Mouse (Mus musculus) intestine, embryonic 16.5 days (tissue): ENCODE data around the gene Sspn. TPM values are rescaled to one million over a fixed set of nuclear protein-coding genes. Genes with fewer than 3 reads are reported as not detected.

Experiments
- ATAC-seq: fragments of 200-750 bp; cut with Nextera tagmentation; 2 replicates; pipeline ENCODE4 v1.8.0; 2017; ENCODE audit warnings: moderate TSS enrichment, moderate library complexity
- H3K27ac ChIP-seq: fragments of 300-500 bp; sonication (generic); 2 replicates; pipeline ENCODE4 v1.5.1; 2014; ENCODE audit warnings: mild to moderate bottlenecking, low read length
- H3K27me3 ChIP-seq: fragments of 300-500 bp; sonication (generic); replicated peaks from 2 replicates; pipeline ENCODE4 v1.6.1; 2014; ENCODE audit warnings: low read length, control low read depth, mixed read lengths; ENCODE audit not compliant: control insufficient read depth, insufficient read depth
- H3K36me3 ChIP-seq: fragments of 300-500 bp; sonication (generic); 2 replicates; pipeline ENCODE4 v1.6.1; 2014; ENCODE audit warnings: low read length, control low read depth; ENCODE audit not compliant: control insufficient read depth, insufficient read depth
- H3K4me1 ChIP-seq: fragments of 300-500 bp; sonication (generic); 2 replicates; pipeline ENCODE4 v1.6.1; 2014; ENCODE audit warnings: low read length, control low read depth, mixed read lengths; ENCODE audit not compliant: control insufficient read depth, insufficient read depth
- H3K4me2 ChIP-seq: fragments of 300-500 bp; sonication (generic); 2 replicates; pipeline ENCODE4 v1.6.1; 2014; ENCODE audit warnings: low read depth, low read length, control low read depth
- H3K4me3 ChIP-seq: fragments of 300-500 bp; sonication (generic); 2 replicates; pipeline ENCODE4 v1.5.1; 2014; ENCODE audit warnings: mild to moderate bottlenecking, low read length
- H3K9ac ChIP-seq: fragments of 300-500 bp; sonication (generic); 2 replicates; pipeline ENCODE4 v1.6.1; 2014; ENCODE audit warnings: low read depth, low read length
- H3K9me3 ChIP-seq: fragments of 300-500 bp; sonication (generic); 2 replicates; pipeline ENCODE4 v1.6.1; 2016; ENCODE audit warnings: low read length, control low read depth; ENCODE audit not compliant: control insufficient read depth
- WGBS: fragments of 180-500 bp; shearing (Covaris S2); extraction: QIAGEN DNeasy Blood & Tissue Kit; methylation state at CpG from one replicate; pipeline ENCODE4 v1.1.7; 2014; 5-methylcytosine and 5-hydroxymethylcytosine counted together
- polyA plus RNA-seq: library from polyadenylated mRNA; unstranded; fragments of >200 nt; fragmentation: Nextera tagmentation; extraction: Ambion mirVana; gene quantifications from 2 replicates; pipeline ENCODE4 v1.2.1, GENCODE M21; 2015

The Sspn gene
- polyA plus RNA-seq, 1 experiment from 2014 or later = 6.6 TPM

DNA sequence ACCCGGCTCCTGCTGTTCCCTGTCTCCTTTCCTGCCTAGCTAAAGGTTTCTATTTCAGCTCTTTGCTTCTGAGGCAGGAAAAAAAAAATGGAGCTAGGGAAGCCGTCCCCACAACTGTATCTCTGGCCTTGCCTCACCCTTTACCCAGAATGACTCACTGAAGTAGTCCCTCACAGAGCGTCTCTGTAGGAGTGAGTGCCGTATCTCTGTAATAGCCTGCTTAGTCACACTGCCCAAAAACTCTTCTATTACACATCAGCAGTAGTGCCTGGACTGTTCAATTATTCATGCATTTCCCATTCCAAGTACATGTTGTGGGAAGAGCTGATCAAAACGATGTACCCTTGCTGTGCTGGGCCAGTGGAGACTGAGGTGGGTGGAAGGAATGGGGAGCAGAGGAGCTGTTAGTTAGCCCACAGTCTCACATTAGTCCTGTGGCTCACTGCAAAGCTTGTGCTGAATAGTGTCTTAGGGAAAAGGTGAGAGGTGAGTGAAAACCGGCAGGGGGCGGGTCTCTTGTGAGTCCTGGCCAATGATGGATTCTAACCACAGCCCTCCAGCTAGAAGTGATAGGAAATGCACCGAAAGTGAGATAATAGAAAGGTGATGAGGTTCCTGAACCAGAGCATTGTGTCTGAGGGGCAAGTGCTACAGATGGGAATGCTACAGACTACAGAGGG is 46.5 kb downstream of the Sspn start:
- no peak overlapping the region for H3K4me2 ChIP-seq
- no peaks in the 10 kb centered on the region for H3K36me3 ChIP-seq
- 0 out of 2 replicates have a peak, but pooled peaks cover 4% of the 10 kb centered on the region for H3K4me1 ChIP-seq
- WGBS = 68% methylated on average over 8 of the region's 8 CpGs
- H3K9ac ChIP-seq = no peak overlapping the region
- H3K9me3 ChIP-seq = 0 out of 2 replicates have a peak, but pooled peaks cover 3% of the 10 kb centered on the region
- H3K27ac ChIP-seq = no peak overlapping the region
- no peaks in the 10 kb centered on the region for H3K27me3 ChIP-seq
- H3K4me3 ChIP-seq = no peak overlapping the region
- ATAC-seq = peak; percentile 60; the same call in 1 of the 2 replicates

DNA sequence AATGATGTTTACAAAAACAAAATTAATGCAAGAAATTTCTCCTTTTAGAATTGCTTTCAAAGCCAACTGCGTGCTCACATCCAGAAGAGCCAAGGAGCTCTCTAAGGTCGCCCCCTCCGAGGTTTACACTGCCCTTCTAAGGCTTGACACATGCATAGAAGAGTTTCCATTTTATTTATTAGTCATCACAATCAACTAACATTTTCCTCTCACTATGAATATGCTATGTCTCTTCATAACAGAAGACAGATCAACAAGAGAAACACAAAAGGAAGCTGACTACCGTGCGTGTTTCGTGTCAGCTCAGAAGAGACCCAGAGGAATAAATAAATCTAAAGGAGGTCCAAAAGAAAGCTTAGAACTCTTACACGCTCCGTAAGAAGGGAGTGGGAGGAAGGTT is 49.6 kb downstream of the Sspn start:
- Histone ChIP-seq H3K27me3 (no peaks in the 10 kb centered on the region), H3K4me1 (no peaks in the 10 kb centered on the region), H3K36me3 (no peaks in the 10 kb centered on the region), H3K4me3 (no peak overlapping the region), H3K27ac (no peak overlapping the region), H3K9me3 (0 out of 2 replicates have a peak, but pooled peaks cover 3% of the 10 kb centered on the region), H3K4me2 (no peak overlapping the region), H3K9ac (peak overlapping the region; percentile 24; the same call in 1 of the 2 replicates)
- 77% methylated on average over 8 of the region's 8 CpGs for WGBS
- ATAC-seq = no peak

DNA sequence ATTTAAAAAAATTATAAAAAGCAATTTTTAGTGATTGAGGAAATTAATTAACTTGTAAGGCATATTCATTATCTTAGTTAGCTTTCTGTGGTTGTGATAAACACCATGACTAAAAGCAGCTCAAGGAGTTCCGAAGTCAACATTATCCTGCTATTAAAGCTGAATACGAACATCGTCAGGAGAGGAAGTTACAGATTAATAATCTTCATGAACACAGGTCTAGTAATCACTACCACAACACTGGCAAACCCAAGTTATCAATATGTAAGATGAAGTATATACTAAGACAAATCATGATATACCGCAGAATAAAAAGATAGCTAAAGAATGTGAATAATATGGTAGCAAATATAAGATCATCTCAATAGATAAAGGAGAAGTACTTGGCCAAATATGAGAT is 50.9 kb downstream of the Sspn start:
- ATAC-seq = no peak
- Histone ChIP-seq H3K27ac (no peak overlapping the region), H3K9me3 (0 out of 2 replicates have a peak, but pooled peaks cover 3% of the 10 kb centered on the region), H3K4me3 (no peak overlapping the region), H3K4me1 (no peaks in the 10 kb centered on the region), H3K4me2 (no peak overlapping the region), H3K27me3 (no peaks in the 10 kb centered on the region), H3K9ac (no peak overlapping the region), H3K36me3 (no peaks in the 10 kb centered on the region)
- 93% methylated on average over 4 of the region's 4 CpGs for WGBS

DNA sequence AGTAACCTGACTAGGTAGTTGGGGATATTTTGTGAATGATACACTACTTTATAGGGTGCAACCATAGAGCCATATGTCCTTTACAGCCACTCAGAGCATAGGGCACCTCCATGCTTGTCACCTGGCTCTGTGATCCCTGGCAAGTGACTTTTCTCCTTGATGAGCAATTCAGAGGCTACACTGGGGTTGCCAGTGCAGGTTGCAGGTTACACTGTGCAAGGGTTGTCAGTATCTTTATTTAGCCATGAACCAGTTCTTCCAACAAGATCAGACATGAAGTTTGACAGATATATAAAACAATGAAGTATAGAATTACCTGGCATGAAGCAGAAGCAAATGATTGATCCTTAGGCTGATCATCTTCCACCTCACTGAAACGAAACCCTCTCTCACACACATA is 59.1 kb downstream of the Sspn start:
- Histone ChIP-seq H3K36me3 (no peaks in the 10 kb centered on the region), H3K4me3 (no peak overlapping the region), H3K4me1 (peaks cover 4% of the 10 kb centered on the region; the same call in 1 of the 2 replicates), H3K27me3 (no peaks in the 10 kb centered on the region), H3K27ac (no peak overlapping the region), H3K9ac (no peak overlapping the region), H3K4me2 (no peak overlapping the region), H3K9me3 (no peaks in the 10 kb centered on the region)
- no peak for ATAC-seq
- WGBS = 74% methylated on average over 1 of the region's 1 CpGs

DNA sequence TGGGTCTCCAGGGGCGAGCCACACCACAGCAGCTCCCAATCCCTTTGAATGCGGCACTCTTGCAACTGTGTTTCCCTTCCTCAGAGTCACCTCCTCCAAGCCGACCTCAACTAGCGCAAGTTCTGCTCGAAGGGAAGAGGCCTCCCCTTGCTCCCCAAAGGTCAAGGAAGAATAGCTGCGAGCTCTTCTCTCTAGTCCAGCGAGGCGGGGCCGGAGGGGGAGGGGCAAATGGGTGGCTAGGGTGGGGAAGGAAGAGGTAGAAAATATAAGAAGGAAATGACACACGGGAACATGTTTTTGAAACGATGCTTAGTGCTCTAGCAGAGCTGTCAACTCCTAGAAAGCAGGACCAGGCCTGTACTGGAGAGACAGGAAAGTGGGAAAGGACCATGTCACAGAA is 61.1 kb downstream of the Sspn start:
- Histone ChIP-seq H3K4me1 (peaks cover 4% of the 10 kb centered on the region; the same call in 1 of the 2 replicates), H3K4me3 (no peak overlapping the region), H3K27ac (no peak overlapping the region), H3K9me3 (no peaks in the 10 kb centered on the region), H3K27me3 (no peaks in the 10 kb centered on the region), H3K4me2 (no peak overlapping the region), H3K9ac (no peak overlapping the region), H3K36me3 (no peaks in the 10 kb centered on the region)
- WGBS = 67% methylated on average over 11 of the region's 11 CpGs
- peak; percentile 18; the same call in 1 of the 2 replicates for ATAC-seq

DNA sequence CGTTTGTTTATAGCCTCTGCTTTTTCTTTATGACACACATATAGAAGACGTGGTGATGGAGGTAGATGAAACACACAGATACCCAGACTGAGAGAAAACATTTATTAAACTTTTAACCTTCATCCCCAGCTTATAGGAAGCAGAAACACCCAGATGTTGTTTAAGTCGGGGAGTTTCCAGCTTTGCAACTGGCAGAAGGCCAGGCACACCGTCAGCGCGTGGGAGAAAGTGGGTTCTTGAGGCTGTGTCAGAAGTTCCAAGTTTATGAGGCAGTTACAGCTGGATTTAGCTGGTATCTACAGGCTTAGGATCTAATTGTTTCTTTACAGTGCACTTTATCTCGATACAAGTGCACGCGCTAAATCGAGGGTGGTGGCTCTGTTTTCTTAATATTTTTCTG is 61.5 kb downstream of the Sspn start:
- ATAC-seq = peak; percentile 60
- no peaks in the 10 kb centered on the region for H3K27me3 ChIP-seq
- H3K9ac ChIP-seq = no peak overlapping the region
- H3K4me1 ChIP-seq = peaks cover 4% of the 10 kb centered on the region; the same call in 1 of the 2 replicates
- H3K4me3 ChIP-seq = no peak overlapping the region
- no peaks in the 10 kb centered on the region for H3K36me3 ChIP-seq
- H3K4me2 ChIP-seq = no peak overlapping the region
- WGBS = 40% methylated on average over 10 of the region's 10 CpGs
- H3K9me3 ChIP-seq = no peaks in the 10 kb centered on the region
- no peak overlapping the region for H3K27ac ChIP-seq

DNA sequence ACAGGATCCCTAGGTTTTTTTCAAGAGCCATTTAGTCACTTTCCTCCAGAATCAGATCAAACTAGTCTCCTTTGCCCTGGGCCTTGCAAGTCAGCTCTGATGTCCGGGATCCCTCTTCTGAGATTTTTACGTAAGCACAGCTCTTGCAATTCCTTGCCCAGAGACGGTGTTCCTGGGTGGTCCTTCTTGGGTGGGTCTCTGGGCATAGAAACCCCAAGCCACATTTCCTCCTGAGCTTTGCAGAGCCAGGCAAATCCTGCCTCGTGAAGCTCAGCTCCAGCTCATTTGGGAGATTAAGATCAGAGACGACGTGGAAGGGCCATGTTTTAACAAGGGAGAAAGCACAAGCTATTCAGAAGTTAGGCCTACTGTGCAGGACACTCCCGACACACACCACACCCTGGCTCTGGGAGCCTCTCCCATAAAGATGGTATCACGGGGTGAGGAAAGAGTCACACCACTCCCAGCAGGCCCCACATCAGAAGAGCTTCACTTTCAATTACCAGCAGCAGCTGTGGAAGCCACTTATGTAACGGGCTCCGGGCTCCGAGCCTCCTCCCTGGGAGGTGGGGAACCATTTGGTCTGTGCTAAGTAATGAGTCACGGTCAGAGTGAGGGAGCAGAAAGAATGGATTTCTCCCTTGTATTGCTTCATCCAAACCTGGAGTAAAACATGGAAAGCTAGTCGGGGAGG is 67.0 kb downstream of the Sspn start:
- ATAC-seq = peak; percentile 79

DNA sequence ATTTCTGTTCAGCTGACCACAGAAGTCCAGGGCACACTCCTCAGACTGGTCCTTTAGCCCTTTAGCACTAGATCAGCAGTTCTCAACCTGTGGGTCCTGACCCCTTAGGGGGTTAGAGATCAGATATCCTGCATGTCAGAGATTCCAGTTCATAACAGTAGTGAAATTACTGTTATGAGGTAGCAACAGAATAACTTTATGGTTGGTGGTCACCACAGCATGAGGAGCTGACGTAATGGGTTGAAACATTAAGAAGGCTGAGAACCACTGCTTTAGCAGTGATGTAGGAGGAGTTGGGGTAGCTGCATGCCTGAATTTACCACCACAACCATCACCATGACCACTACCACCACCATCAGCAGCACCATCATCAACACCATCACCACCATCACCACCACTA is 69.3 kb downstream of the Sspn start:
- no peak overlapping the region for H3K27ac ChIP-seq
- no peaks in the 10 kb centered on the region for H3K9me3 ChIP-seq
- H3K4me1 ChIP-seq = peaks cover 9% of the 10 kb centered on the region
- H3K4me2 ChIP-seq = no peak overlapping the region
- 95% methylated on average over 1 of the region's 1 CpGs for WGBS
- no peaks in the 10 kb centered on the region for H3K36me3 ChIP-seq
- H3K9ac ChIP-seq = no peak overlapping the region
- H3K27me3 ChIP-seq = no peaks in the 10 kb centered on the region
- no peak overlapping the region for H3K4me3 ChIP-seq
- ATAC-seq = no peak

More for the DNA sequence above, 67.0 kb downstream of the Sspn start:
- H3K36me3 ChIP-seq = no peaks in the 10 kb centered on the region
- 28% methylated on average over 13 of the region's 13 CpGs for WGBS
- no peak overlapping the region for H3K27ac ChIP-seq
- no peak overlapping the region for H3K4me3 ChIP-seq
- H3K9ac ChIP-seq = no peak overlapping the region
- H3K9me3 ChIP-seq = no peaks in the 10 kb centered on the region
- no peak overlapping the region for H3K4me2 ChIP-seq
- H3K27me3 ChIP-seq = no peaks in the 10 kb centered on the region
- peaks cover 9% of the 10 kb centered on the region for H3K4me1 ChIP-seq

DNA sequence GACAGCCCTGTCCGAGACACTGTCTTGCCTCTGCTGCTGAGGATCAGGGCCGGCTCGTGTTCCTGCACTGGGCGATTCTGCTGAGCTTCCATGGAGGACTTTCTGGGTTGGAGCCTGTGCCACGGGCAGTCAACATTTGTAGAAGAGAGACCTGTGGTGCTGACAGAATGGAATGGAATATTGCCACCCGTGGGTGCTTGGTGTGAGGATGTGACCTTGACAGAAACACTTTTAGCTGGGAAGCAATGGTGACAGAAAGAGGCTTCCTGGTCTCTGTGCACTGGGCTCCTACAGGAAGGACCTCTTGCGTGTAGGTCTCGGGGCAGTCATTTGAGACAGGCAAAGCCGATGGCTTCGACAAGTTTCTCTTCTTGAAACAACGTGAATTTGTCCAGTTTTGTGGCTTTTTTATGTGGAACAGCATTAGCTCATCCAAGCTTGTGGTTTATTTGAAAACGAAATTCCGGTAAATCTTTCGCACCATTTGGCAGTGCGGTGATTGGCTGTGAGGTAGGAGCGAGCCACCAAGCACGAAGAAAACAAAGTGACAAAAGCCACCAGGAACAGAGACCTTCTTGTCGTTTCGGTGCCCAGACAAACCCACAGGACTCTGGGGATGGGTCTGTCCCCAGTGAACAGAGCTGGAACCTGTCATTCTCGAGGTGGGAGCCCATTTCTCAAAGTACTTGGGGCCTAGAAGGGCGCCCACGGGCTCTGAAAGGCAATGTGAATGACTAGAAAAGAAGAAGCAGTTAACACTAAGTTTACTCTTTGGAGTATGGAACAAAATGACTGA is 70.2 kb downstream of the Sspn start:
- peaks cover 9% of the 10 kb centered on the region for H3K4me1 ChIP-seq
- H3K9me3 ChIP-seq = no peaks in the 10 kb centered on the region
- H3K36me3 ChIP-seq = no peaks in the 10 kb centered on the region
- ATAC-seq = no peak
- H3K27me3 ChIP-seq = no peaks in the 10 kb centered on the region
- H3K9ac ChIP-seq = no peak overlapping the region
- 88% methylated on average over 22 of the region's 22 CpGs for WGBS
- H3K27ac ChIP-seq = no peak overlapping the region
- H3K4me3 ChIP-seq = no peak overlapping the region
- H3K4me2 ChIP-seq = no peak overlapping the region
